In the genomic region with DNA sequence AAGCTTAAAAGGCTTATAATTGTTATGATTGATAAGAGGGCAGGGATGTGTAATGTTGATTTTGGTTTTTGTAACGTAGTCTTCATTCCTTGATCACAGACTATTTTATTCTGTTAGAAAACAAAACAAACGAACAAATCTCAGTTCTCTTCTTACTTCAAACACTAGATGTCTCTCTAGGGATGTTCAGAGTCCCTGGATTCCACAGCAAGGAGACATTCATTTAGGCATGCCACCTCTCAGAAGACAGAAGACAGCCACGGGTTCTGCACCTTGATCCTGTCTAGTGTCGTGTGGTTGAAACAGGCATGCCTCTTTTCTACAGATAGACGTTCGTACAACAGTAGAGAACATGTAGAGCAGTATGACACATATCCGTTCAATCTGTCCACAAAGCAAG, we compare ENCODE assay signal across 17 mouse cellular contexts.
DNase-seq lines count a peak whose midpoint lies in the region; ATAC-seq and TF ChIP-seq lines count a peak whose summit lies in the region.
"Had no signal": no experiment of that assay in that cellular context is flagged by ENCODE, and none has a peak within 500 bp of the region (broad histone marks: within the 10 kb centered on the region; RNA-seq: fewer than 3 reads in every experiment).

No protein-coding gene starts in this region.

- peak; percentile 21 for DNase-seq in embryo, embryonic 10 days (ENCODE audit: low spot score)
- no peak for DNase-seq in embryo, embryonic 9.5 days (ENCODE audit: extremely low spot score)
- DNase-seq in kidney, adult 9 months: peak; percentile 27
- no peak for DNase-seq in liver, postnatal 0 days
- no peak for DNase-seq in liver
- DNase-seq in brain, embryonic 14.5 days (ENCODE audit: low read depth): peak; percentile 16
- DNase-seq: adrenal gland, adult 8-10 months; cerebellum, adult 11-12 months; gastrocnemius, postnatal 36 days; right cerebral cortex, adult 18-20 months had no signal

- WGBS in kidney, embryonic 14.5 days: 61% methylated on average over 7 of the region's 7 CpGs
- WGBS in liver, postnatal 0 days (ENCODE audit: insufficient replicate concordance): 57% methylated on average over 7 of the region's 7 CpGs

- no peak overlapping the region for H3K9ac ChIP-seq in kidney, embryonic 14.5 days (ENCODE audit: low read depth, low read length)
- no peak overlapping the region for H3K9ac ChIP-seq in liver, postnatal 0 days (replicated peaks)
- H3K9ac ChIP-seq: embryonic facial prominence, embryonic 12.5 days; forebrain, embryonic 13.5 days; lung, embryonic 15.5 days; midbrain, embryonic 13.5 days had no signal

- H3K27ac ChIP-seq in kidney, embryonic 14.5 days (ENCODE audit: low read depth, low read length): no peak overlapping the region
- H3K27ac ChIP-seq in liver, postnatal 0 days (ENCODE audit: low read depth): no peak overlapping the region
- H3K27ac ChIP-seq: embryonic facial prominence, embryonic 12.5 days; forebrain, embryonic 13.5 days; limb, embryonic 10.5 days; lung, embryonic 15.5 days; midbrain, embryonic 13.5 days had no signal

- no peak for TF ChIP-seq EP300 in liver, postnatal 0 days (IDR thresholded peaks at IDR 0.05; ENCODE audit: low read depth)

- H3K4me1 ChIP-seq in kidney, embryonic 14.5 days (ENCODE audit: control insufficient read depth, insufficient read depth, low read length): no peaks in the 10 kb centered on the region
- H3K4me1 ChIP-seq in liver, postnatal 0 days (ENCODE audit: insufficient read depth): no peaks in the 10 kb centered on the region
- H3K4me1 ChIP-seq: embryonic facial prominence, embryonic 12.5 days; forebrain, embryonic 13.5 days; limb, embryonic 10.5 days; lung, embryonic 15.5 days; midbrain, embryonic 13.5 days had no signal

- H3K4me3 ChIP-seq in kidney, embryonic 14.5 days (ENCODE audit: low read length): no peak overlapping the region
- H3K4me3 ChIP-seq in liver, postnatal 0 days (ENCODE audit: low read depth, low read length): no peak overlapping the region
- H3K4me3 ChIP-seq: embryonic facial prominence, embryonic 12.5 days; forebrain, embryonic 13.5 days; limb, embryonic 10.5 days; lung, embryonic 15.5 days; midbrain, embryonic 13.5 days had no signal

- no peak overlapping the region for H3K4me2 ChIP-seq in kidney, embryonic 14.5 days (replicated peaks; ENCODE audit: low read depth, low read length)
- no peak overlapping the region for H3K4me2 ChIP-seq in liver, postnatal 0 days (ENCODE audit: low read depth, low read length)
- H3K4me2 ChIP-seq: embryonic facial prominence, embryonic 12.5 days; forebrain, embryonic 13.5 days; lung, embryonic 15.5 days; midbrain, embryonic 13.5 days had no signal

- H3K36me3 ChIP-seq in kidney, embryonic 14.5 days (ENCODE audit: control insufficient read depth, insufficient read depth, low read length): no peaks in the 10 kb centered on the region
- H3K36me3 ChIP-seq in liver, postnatal 0 days (replicated peaks; ENCODE audit: insufficient read depth, low read length): no peaks in the 10 kb centered on the region
- H3K36me3 ChIP-seq: embryonic facial prominence, embryonic 12.5 days; limb, embryonic 10.5 days; lung, embryonic 15.5 days; midbrain, embryonic 13.5 days had no signal

- TF ChIP-seq POLR2A in brain, embryonic 14.5 days (IDR thresholded peaks at IDR 0.05; ENCODE audit: borderline replicate concordance, extremely low read depth, insufficient read depth, insufficient read length, poor library complexity, severe bottlenecking): no peak

- TF ChIP-seq CTCF in liver, postnatal 0 days (IDR thresholded peaks at IDR 0.05; ENCODE audit: low read depth): peak; percentile 48
- no peak for TF ChIP-seq CTCF in brain, embryonic 14.5 days (IDR thresholded peaks at IDR 0.05; ENCODE audit: borderline replicate concordance, extremely low read depth, insufficient read depth, insufficient read length)

- no peaks in the 10 kb centered on the region for H3K27me3 ChIP-seq in kidney, embryonic 14.5 days (ENCODE audit: control insufficient read depth, insufficient read depth, low read length)
- H3K27me3 ChIP-seq in liver, postnatal 0 days (ENCODE audit: insufficient read depth, low read length): no peaks in the 10 kb centered on the region
- H3K27me3 ChIP-seq: embryonic facial prominence, embryonic 12.5 days; forebrain, embryonic 13.5 days; lung, embryonic 15.5 days; midbrain, embryonic 13.5 days had no signal

- no peak for ATAC-seq in kidney, embryonic 14.5 days (ENCODE audit: low FRiP score, low TSS enrichment)
- no peak for ATAC-seq in liver, postnatal 0 days
- no peak for ATAC-seq in granulocyte monocyte progenitor cell, adult 5-6 weeks (replicated peaks; ENCODE audit: poor library complexity, severe bottlenecking)
- ATAC-seq: forebrain, embryonic 13.5 days; midbrain, embryonic 13.5 days had no signal

- no peaks in the 10 kb centered on the region for H3K9me3 ChIP-seq in kidney, embryonic 14.5 days (ENCODE audit: control insufficient read depth, low read length)
- no peaks in the 10 kb centered on the region for H3K9me3 ChIP-seq in liver, postnatal 0 days (ENCODE audit: low read length)
- H3K9me3 ChIP-seq: embryonic facial prominence, embryonic 12.5 days; forebrain, embryonic 13.5 days; limb, embryonic 10.5 days; lung, embryonic 15.5 days; midbrain, embryonic 13.5 days had no signal

Comparison
In these comparisons a context has a peak if more than half of its experiments do, and no peak if none do; other contexts are left out.
1. DNase-seq: peak in embryo, embryonic 10 days (single experiment), kidney, adult 9 months (single experiment) and brain, embryonic 14.5 days (single experiment); none in embryo, embryonic 9.5 days (single experiment), liver, postnatal 0 days (single experiment) and liver (single experiment).